Mouse (Mus musculus) ES-E14 (cell line): Measurements from ENCODE around the gene Ush1c. TPM values are rescaled to one million over a fixed set of nuclear protein-coding genes. Genes with fewer than 3 reads are reported as not detected.

Source experiments
- DNase-seq: peaks from one replicate; pipeline ENCODE4 v3.0.0-alpha.2; 2013; ENCODE audit warnings: low read depth, low spot score
- H3K27ac ChIP-seq: 2 replicates; pipeline ENCODE4 v1.5.1; 2012; ENCODE audit warnings: low read depth, mild to moderate bottlenecking, low read length, moderate library complexity, mixed read lengths; ENCODE audit not compliant: poor library complexity, insufficient read depth, severe bottlenecking
- H3K36me3 ChIP-seq: 2 replicates; pipeline ENCODE4 v1.6.1; 2012; ENCODE audit warnings: mild to moderate bottlenecking, low read length, moderate library complexity, mixed read lengths; ENCODE audit not compliant: control insufficient read depth, poor library complexity, insufficient read depth, severe bottlenecking
- H3K4me1 ChIP-seq, 2 experiments: fragments of 150-350 bp in 1 of 2; sonication (generic) in 1 of 2; 2 replicates each; pipeline ENCODE4 v1.6.1; 2012; ENCODE audit warnings: low read length in 2 of 2, mild to moderate bottlenecking in 1 of 2, mixed read lengths in 1 of 2; ENCODE audit not compliant: control insufficient read depth in 2 of 2, insufficient read depth in 2 of 2, poor library complexity in 1 of 2
- H3K4me3 ChIP-seq, 2 experiments: fragments of 150-350 bp in 1 of 2; sonication (generic) in 1 of 2; 2 replicates each; pipeline ENCODE4 v1.5.1; 2012; ENCODE audit warnings: low read length in 2 of 2, low read depth in 1 of 2, mild to moderate bottlenecking in 1 of 2, mixed read lengths in 1 of 2; ENCODE audit not compliant: insufficient read depth in 1 of 2, poor library complexity in 1 of 2, severe bottlenecking in 1 of 2
- H3K9ac ChIP-seq: 2 replicates; pipeline ENCODE4 v1.6.1; 2012; ENCODE audit warnings: low read depth, mild to moderate bottlenecking, low read length, mixed read lengths; ENCODE audit not compliant: poor library complexity, insufficient read depth, severe bottlenecking
- H3K9me3 ChIP-seq: fragments of 150-350 bp; sonication (generic); 2 replicates; pipeline ENCODE4 v1.6.1; 2012; ENCODE audit warnings: low read depth, mild to moderate bottlenecking, low read length; ENCODE audit not compliant: control insufficient read depth, insufficient read depth
- CHD2 ChIP-seq: IDR thresholded peaks from 2 replicates; pipeline ENCODE4 v1.6.1; 2014; ENCODE audit warnings: mild to moderate bottlenecking, low read depth, low read length, inconsistent platforms
- HCFC1 ChIP-seq: IDR thresholded peaks from 2 replicates; pipeline ENCODE4 v1.6.1; 2012; ENCODE audit warnings: low read length, inconsistent platforms, borderline replicate concordance; ENCODE audit not compliant: insufficient read depth
- MAFK ChIP-seq: IDR thresholded peaks from 2 replicates; pipeline ENCODE4 v1.6.1; 2014; ENCODE audit warnings: mild to moderate bottlenecking, low read depth, low read length, inconsistent platforms; ENCODE audit not compliant: insufficient read depth
- ZC3H11A ChIP-seq: IDR thresholded peaks from 2 replicates; pipeline ENCODE4 v1.6.1; 2012; ENCODE audit warnings: low read depth, mild to moderate bottlenecking, inconsistent platforms, low read length, borderline replicate concordance
- ZNF384 ChIP-seq: IDR thresholded peaks from 2 replicates; pipeline ENCODE4 v1.6.1; 2012; ENCODE audit warnings: low read depth, low read length, inconsistent platforms
- in situ Hi-C, 2 experiments: fragments of 600-800 bp; cut with MboI; formaldehyde crosslinking; loops; one replicate each; pipeline ENCODE4 v1.15.1; 2025; ENCODE audit warnings: low sequenced_read_pairs in 2 of 2, inconsistent platforms in 1 of 2; ENCODE audit not compliant: unreplicated experiment in 2 of 2
- total RNA-seq: library from RNA; depleted of rRNA; stranded (reverse); fragments of 300-350 nt; gene quantifications from 2 replicates; pipeline ENCODE4 v1.2.3, GENCODE M21; 2012; rRNA removed

Gene Ush1c
- total RNA-seq, 1 experiment: 0.18 TPM

- H3K4me3 ChIP-seq: no peak overlapping the region
- H3K9me3 ChIP-seq: no peaks in the 10 kb centered on the region
- in situ Hi-C loops: no loop called here
- no peak overlapping the region for H3K27ac ChIP-seq
- H3K4me1 ChIP-seq: no peaks in the 10 kb centered on the region
- no peaks in the 10 kb centered on the region for H3K36me3 ChIP-seq
- TF ChIP-seq HCFC1 (no peak), MAFK (no peak), ZNF384 (no peak), CHD2 (no peak), ZC3H11A (no peak)
- no peak for DNase-seq
- no peak overlapping the region for H3K9ac ChIP-seq
These were observed 91.5 kb downstream of the Ush1c start for GRCm38 (mm10) chr7:46146675-46147308.

Other genes starting within 250 kb of the Ush1c start
- gene Abcc6, start 208.2 kb downstream of the Ush1c start, total RNA-seq: 4.7 and 7.1 TPM in 2 replicates
- 173 and 219 TPM in 2 replicates for gene Nomo1, start 204.8 kb downstream of the Ush1c start, total RNA-seq
- 0.58 and 0.85 TPM in 2 replicates for gene Kcnj11, start 137.7 kb downstream of the Ush1c start, total RNA-seq
- gene Abcc8, start 58.5 kb downstream of the Ush1c start, total RNA-seq: 0.62 and 1.7 TPM in 2 replicates
- 0.16 and 0.22 TPM in 2 replicates for gene Otog, start 2.5 kb upstream of the Ush1c start, total RNA-seq
- not detected in 2 replicates for gene Myod1, start 138.0 kb upstream of the Ush1c start, total RNA-seq
- gene Kcnc1, start 158.0 kb upstream of the Ush1c start, total RNA-seq: 0.18 TPM in 1 of 2 replicates, not detected in the other